Mouse (Mus musculus) megakaryocyte, embryonic 14.5 days (primary cell): Measurements from ENCODE around the gene Fignl1.

Experiments
- FLI1 ChIP-seq: IDR thresholded peaks from 2 replicates; pipeline ENCODE4 v1.6.1; 2012; ENCODE audit warnings: low read length, inconsistent platforms, mixed read lengths
- GATA1 ChIP-seq: IDR thresholded peaks from 3 replicates; pipeline ENCODE4 v1.6.1; 2012; ENCODE audit warnings: mixed read lengths, low read length, inconsistent platforms, borderline replicate concordance

DNA sequence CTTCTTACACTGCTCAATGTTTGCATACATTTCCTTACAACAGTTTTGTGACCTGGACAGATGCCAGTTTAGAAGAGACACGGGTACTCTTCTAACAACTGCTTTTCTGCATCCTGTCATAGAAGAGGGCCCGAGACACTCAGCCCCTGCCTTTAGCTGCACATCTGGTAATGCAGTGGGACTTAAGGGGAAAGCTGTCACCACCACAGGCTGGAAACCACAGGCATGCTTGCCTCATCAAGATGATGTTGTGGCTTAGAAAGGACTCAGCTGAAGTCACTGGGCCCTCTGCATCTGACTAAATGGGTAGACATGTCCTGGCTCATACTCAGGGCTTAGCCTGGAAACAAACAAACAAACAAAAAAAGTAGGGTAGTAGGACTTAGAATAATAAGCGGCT, 12.0 kb upstream of the Fignl1 start:
- TF ChIP-seq GATA1 = no peak
- TF ChIP-seq FLI1 = no peak
